Mouse (Mus musculus) neural tube, embryonic 12.5 days (tissue): Measurements from ENCODE around the gene Cpe. TPM values are rescaled to one million over a fixed set of nuclear protein-coding genes. Genes with fewer than 3 reads are reported as not detected.

Experiments used
- ATAC-seq: fragments of 200-750 bp; cut with Nextera tagmentation; 2 replicates; pipeline ENCODE4 v1.8.0; 2017; ENCODE audit warnings: low read depth, mild to moderate bottlenecking, moderate TSS enrichment, moderate library complexity; ENCODE audit not compliant: low FRiP score
- H3K27ac ChIP-seq: fragments of 300-500 bp; sonication (generic); 2 replicates; pipeline ENCODE4 v1.5.1; 2016
- H3K27me3 ChIP-seq: fragments of 300-500 bp; sonication (generic); replicated peaks from 2 replicates; pipeline ENCODE4 v1.6.1; 2016; ENCODE audit warnings: mild to moderate bottlenecking
- H3K36me3 ChIP-seq: fragments of 300-500 bp; sonication (generic); 2 replicates; pipeline ENCODE4 v1.6.1; 2016; ENCODE audit warnings: mild to moderate bottlenecking
- H3K4me1 ChIP-seq: fragments of 300-500 bp; sonication (generic); 2 replicates; pipeline ENCODE4 v1.6.1; 2016
- H3K4me2 ChIP-seq: fragments of 300-500 bp; sonication (generic); replicated peaks from 2 replicates; pipeline ENCODE4 v1.6.1; 2016; ENCODE audit warnings: mild to moderate bottlenecking
- H3K4me3 ChIP-seq: fragments of 300-500 bp; sonication (generic); 2 replicates; pipeline ENCODE4 v1.5.1; 2016
- H3K9ac ChIP-seq: fragments of 300-500 bp; sonication (generic); 2 replicates; pipeline ENCODE4 v1.6.1; 2016; ENCODE audit warnings: mild to moderate bottlenecking
- H3K9me3 ChIP-seq: fragments of 300-500 bp; sonication (generic); 2 replicates; pipeline ENCODE4 v1.6.1; 2016; ENCODE audit warnings: mild to moderate bottlenecking
- WGBS: fragments of 180-500 bp; shearing (Covaris S2); methylation state at CpG from one replicate; pipeline ENCODE4 v1.1.7; 2016; 5-methylcytosine and 5-hydroxymethylcytosine counted together
- polyA plus RNA-seq: library from polyadenylated mRNA; unstranded; fragments of >200 nt; fragmentation: Nextera tagmentation; extraction: Ambion mirVana; gene quantifications from 2 replicates; pipeline ENCODE4 v1.2.1, GENCODE M21; 2016

Gene Cpe
- polyA plus RNA-seq, 1 experiment from 2014 or later, result 464 TPM

- Histone ChIP-seq H3K27me3 (no peaks in the 10 kb centered on the region), H3K4me2 (no peak overlapping the region), H3K9me3 (no peaks in the 10 kb centered on the region), H3K36me3 (no peaks in the 10 kb centered on the region), H3K4me3 (no peak overlapping the region), H3K9ac (no peak overlapping the region), H3K4me1 (no peaks in the 10 kb centered on the region), H3K27ac (no peak overlapping the region)
- no peak for ATAC-seq
- WGBS, result 75% methylated on average over 10 of the region's 10 CpGs
Measured at GRCm38 (mm10) chr8:64624603-64625037, 68.2 kb downstream of the Cpe start.

GRCm38 (mm10) chr8:64620365-64621150 is 72.3 kb downstream of the Cpe start:
- Histone ChIP-seq H3K9me3 (no peaks in the 10 kb centered on the region), H3K9ac (no peak overlapping the region), H3K4me1 (no peaks in the 10 kb centered on the region), H3K27me3 (no peaks in the 10 kb centered on the region), H3K4me2 (no peak overlapping the region), H3K36me3 (peaks cover 15% of the 10 kb centered on the region), H3K4me3 (no peak overlapping the region), H3K27ac (no peak overlapping the region)
- ATAC-seq, result no peak
- 78% methylated on average over 7 of the region's 7 CpGs for WGBS

DNA sequence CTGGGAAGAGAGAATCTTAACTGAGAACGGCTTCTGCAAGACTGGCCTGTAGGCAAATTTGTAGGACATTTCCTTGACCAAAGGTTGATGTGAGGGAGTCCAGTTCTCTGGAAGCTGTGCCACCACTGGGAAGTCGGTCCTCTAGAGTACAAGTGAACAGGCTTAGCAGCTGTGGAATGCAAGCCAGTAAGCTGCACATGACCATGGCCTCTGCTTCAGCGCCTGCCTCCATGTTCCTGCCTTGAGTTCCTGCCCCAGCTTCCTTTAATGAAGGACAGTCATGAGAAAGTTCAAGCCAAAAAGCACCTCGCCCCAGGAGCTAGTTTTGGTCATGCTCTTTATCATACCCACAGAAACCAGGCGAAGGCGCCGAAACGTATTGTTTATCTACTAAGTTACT is 73.2 kb downstream of the Cpe start:
- no peak for ATAC-seq
- Histone ChIP-seq H3K9me3 (no peaks in the 10 kb centered on the region), H3K4me1 (no peaks in the 10 kb centered on the region), H3K4me3 (no peak overlapping the region), H3K36me3 (peaks cover 22% of the 10 kb centered on the region), H3K27ac (no peak overlapping the region), H3K27me3 (no peaks in the 10 kb centered on the region), H3K4me2 (no peak overlapping the region), H3K9ac (no peak overlapping the region)
- 97% methylated on average over 8 of the region's 8 CpGs for WGBS

DNA sequence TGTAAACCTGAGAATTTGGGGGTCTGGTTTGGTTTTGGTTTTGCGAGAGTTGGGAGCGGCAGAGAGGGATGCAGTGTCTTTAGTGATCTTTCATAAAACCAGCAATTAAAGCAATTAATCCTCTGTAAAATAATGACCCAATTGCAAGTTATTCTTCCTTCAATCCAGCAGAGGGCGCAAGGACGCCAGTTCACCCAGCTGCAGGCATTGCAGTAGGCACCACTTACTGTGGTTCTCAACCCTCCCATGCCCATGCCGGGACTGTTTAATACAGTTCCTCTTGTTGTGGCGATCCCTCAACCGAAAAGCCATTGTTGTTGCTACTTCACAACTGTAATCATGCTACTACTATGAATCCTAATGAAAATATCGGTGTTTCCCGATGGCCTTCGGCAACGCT is 74.2 kb downstream of the Cpe start:
- peak; percentile 82 for ATAC-seq
- Histone ChIP-seq H3K4me2 (no peak overlapping the region), H3K4me3 (no peak overlapping the region), H3K9ac (no peak overlapping the region), H3K9me3 (no peaks in the 10 kb centered on the region), H3K4me1 (no peaks in the 10 kb centered on the region), H3K27ac (no peak overlapping the region), H3K36me3 (peaks cover 22% of the 10 kb centered on the region), H3K27me3 (no peaks in the 10 kb centered on the region)
- 43% methylated on average over 11 of the region's 11 CpGs for WGBS

GRCm38 (mm10) chr8:64616566-64616965 is 76.3 kb downstream of the Cpe start:
- peaks cover 22% of the 10 kb centered on the region for H3K36me3 ChIP-seq
- H3K27ac ChIP-seq, result no peak overlapping the region
- no peaks in the 10 kb centered on the region for H3K4me1 ChIP-seq
- no peaks in the 10 kb centered on the region for H3K27me3 ChIP-seq
- no peak for ATAC-seq
- H3K9ac ChIP-seq, result no peak overlapping the region
- WGBS, result 87% methylated on average over 3 of the region's 3 CpGs
- H3K4me2 ChIP-seq, result no peak overlapping the region
- no peaks in the 10 kb centered on the region for H3K9me3 ChIP-seq
- no peak overlapping the region for H3K4me3 ChIP-seq

- Histone ChIP-seq H3K36me3 (peaks cover 22% of the 10 kb centered on the region), H3K27ac (no peak overlapping the region), H3K27me3 (no peaks in the 10 kb centered on the region), H3K9me3 (no peaks in the 10 kb centered on the region), H3K4me2 (no peak overlapping the region), H3K4me3 (no peak overlapping the region), H3K4me1 (no peaks in the 10 kb centered on the region), H3K9ac (no peak overlapping the region)
- 83% methylated on average over 4 of the region's 4 CpGs for WGBS
- no peak for ATAC-seq
Measured at GRCm38 (mm10) chr8:64615459-64615858, 77.4 kb downstream of the Cpe start.

DNA sequence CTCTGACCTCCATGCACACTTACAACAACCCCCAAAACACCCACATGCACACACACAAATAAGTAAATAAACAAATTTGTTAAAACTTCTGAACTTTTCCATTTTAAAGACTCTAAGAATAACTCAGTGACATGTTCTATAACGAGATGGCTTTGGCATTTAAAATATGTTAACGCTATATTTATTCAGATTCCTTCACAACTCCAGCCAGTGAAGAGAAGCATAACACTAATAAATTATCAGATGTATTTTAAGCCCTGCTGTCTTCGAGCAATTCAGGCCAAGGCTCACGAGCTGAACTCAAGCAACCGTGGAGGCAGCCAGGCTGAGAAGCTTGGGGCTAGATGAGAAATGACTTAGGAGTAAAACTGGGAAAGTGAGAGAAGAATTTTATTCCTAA is 79.2 kb downstream of the Cpe start:
- no peak overlapping the region for H3K4me3 ChIP-seq
- H3K4me1 ChIP-seq, result no peaks in the 10 kb centered on the region
- no peak overlapping the region for H3K9ac ChIP-seq
- H3K36me3 ChIP-seq, result peaks cover 26% of the 10 kb centered on the region
- no peak for ATAC-seq
- no peak overlapping the region for H3K27ac ChIP-seq
- 76% methylated on average over 5 of the region's 5 CpGs for WGBS
- no peaks in the 10 kb centered on the region for H3K9me3 ChIP-seq
- no peak overlapping the region for H3K4me2 ChIP-seq
- H3K27me3 ChIP-seq, result no peaks in the 10 kb centered on the region

DNA sequence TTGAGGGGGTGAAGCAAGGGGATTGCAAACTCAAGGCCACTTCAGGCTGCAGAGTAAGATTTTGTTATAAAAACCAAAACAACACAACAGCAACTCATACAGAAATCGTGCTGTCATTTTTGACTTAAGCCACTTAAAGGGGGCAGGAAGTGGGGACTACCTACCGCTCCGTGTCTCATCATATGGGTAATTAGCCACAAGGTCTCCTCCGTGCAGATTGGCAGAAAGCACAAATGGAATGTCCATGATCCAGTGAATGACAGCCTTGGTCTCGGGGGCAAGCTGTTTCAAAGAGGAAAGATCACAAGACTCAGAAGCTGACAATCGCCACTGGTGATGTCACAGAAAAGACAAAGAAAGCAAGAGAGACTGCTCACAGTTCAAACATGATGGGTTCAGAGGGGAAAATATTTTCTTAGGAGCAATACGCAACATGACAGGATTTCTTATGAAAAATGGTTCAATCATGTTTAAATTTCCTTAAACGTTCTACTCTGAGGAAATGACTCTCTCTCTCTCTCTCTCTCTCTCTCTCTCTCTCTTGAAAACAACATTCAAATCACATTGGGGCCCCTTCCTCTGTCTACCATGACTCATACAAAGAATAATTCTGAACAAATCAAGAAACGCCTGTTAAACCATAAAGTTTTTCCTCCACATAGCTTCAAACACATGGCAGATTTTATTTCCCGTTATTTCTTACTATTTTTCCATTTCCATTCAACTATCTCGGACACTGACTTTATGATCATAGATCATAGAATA is 81.5 kb downstream of the Cpe start:
- no peak overlapping the region for H3K9ac ChIP-seq
- H3K27ac ChIP-seq, result no peak overlapping the region
- no peaks in the 10 kb centered on the region for H3K4me1 ChIP-seq
- H3K36me3 ChIP-seq, result peaks cover 34% of the 10 kb centered on the region
- no peaks in the 10 kb centered on the region for H3K9me3 ChIP-seq
- 81% methylated on average over 11 of the region's 11 CpGs for WGBS
- no peak overlapping the region for H3K4me2 ChIP-seq
- H3K27me3 ChIP-seq, result no peaks in the 10 kb centered on the region
- no peak for ATAC-seq
- no peak overlapping the region for H3K4me3 ChIP-seq

- peaks cover 41% of the 10 kb centered on the region for H3K36me3 ChIP-seq
- H3K4me2 ChIP-seq, result no peak overlapping the region
- ATAC-seq, result no peak
- H3K4me1 ChIP-seq, result no peaks in the 10 kb centered on the region
- H3K9me3 ChIP-seq, result no peaks in the 10 kb centered on the region
- H3K27ac ChIP-seq, result no peak overlapping the region
- no peaks in the 10 kb centered on the region for H3K27me3 ChIP-seq
- WGBS, result 92% methylated on average over 16 of the region's 16 CpGs
- H3K4me3 ChIP-seq, result no peak overlapping the region
- no peak overlapping the region for H3K9ac ChIP-seq
Measured at GRCm38 (mm10) chr8:64608931-64609330, 83.9 kb downstream of the Cpe start.

GRCm38 (mm10) chr8:64606015-64606414 is 86.8 kb downstream of the Cpe start:
- Histone ChIP-seq H3K4me1 (no peaks in the 10 kb centered on the region), H3K4me3 (no peak overlapping the region), H3K27me3 (no peaks in the 10 kb centered on the region), H3K4me2 (no peak overlapping the region), H3K27ac (no peak overlapping the region), H3K36me3 (peaks cover 53% of the 10 kb centered on the region), H3K9me3 (no peaks in the 10 kb centered on the region), H3K9ac (no peak overlapping the region)
- no peak for ATAC-seq
- WGBS, result 97% methylated on average over 5 of the region's 5 CpGs

- H3K9ac ChIP-seq, result no peak overlapping the region
- no peak overlapping the region for H3K27ac ChIP-seq
- H3K4me2 ChIP-seq, result no peak overlapping the region
- H3K36me3 ChIP-seq, result peaks cover 17% of the 10 kb centered on the region
- no peak for ATAC-seq
- no peaks in the 10 kb centered on the region for H3K4me1 ChIP-seq
- H3K27me3 ChIP-seq, result no peaks in the 10 kb centered on the region
- no peak overlapping the region for H3K4me3 ChIP-seq
- no peaks in the 10 kb centered on the region for H3K9me3 ChIP-seq
- WGBS, result 61% methylated on average over 4 of the region's 4 CpGs
Measured at GRCm38 (mm10) chr8:64598206-64598605, 94.6 kb downstream of the Cpe start.

DNA sequence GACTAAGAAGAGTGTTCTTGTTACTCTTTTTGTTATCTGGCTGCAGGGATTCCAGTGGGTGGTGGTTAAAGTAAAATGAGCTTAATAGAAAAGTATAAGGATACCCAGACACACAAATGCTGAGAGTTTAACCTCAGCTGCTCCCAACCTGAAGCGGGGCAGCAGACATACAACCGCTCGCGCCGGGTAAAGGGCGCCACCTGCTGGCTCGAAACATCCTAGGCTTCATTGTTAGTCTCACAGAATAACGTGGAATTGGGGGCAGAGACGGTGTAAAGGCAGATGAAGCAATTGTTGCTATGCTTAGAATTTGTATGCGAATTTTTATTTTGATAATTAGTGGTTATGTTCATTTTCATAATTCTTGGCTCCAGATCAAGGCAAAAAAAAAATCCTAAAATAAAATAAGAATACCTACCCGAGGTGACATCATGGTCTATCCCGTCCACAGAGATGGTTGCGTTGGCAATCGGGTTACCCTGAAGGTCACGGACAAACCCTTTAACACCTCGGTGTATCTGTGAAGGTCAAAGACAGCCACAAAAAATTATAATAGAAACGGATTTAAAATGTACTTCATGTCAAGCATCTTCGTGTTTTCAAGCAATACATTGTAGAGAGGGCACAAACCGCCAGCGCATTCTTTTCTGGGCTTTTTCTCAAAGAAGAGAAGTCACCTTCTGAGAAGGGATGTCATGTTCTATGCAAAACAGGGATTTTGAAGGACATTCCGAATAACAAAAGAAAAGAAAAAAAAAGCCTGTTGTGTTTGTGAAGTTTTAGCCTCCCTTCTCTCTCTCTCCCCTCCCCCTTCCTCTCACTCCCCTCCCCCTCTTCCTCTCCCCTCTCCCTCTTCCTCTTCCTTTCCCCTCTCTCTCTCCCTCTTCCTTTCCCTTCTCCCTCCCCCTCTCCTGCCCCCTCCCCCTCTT is 95.5 kb downstream of the Cpe start:
- whole genome bisulfite sequencing, result 43% methylated on average over 21 of the region's 21 CpGs
- H3K27me3 ChIP-seq, result no peaks in the 10 kb centered on the region

More for the DNA sequence above, 95.5 kb downstream of the Cpe start:
- 0 out of 2 replicates have a peak, but pooled peaks have one; percentile 59 for ATAC-seq
- no peak overlapping the region for H3K27ac ChIP-seq
- no peak overlapping the region for H3K4me2 ChIP-seq
- no peaks in the 10 kb centered on the region for H3K4me1 ChIP-seq
- no peak overlapping the region for H3K9ac ChIP-seq
- H3K4me3 ChIP-seq, result no peak overlapping the region
- peaks cover 11% of the 10 kb centered on the region for H3K36me3 ChIP-seq
- no peaks in the 10 kb centered on the region for H3K9me3 ChIP-seq
